Mouse (Mus musculus): ENCODE measurements at regions not wholly inside any gene's neighbourhood (a gene's known extent, or its start where the extent isn't known, plus 50 kb on each side); places are given as distances from the start of the nearest gene placed in this dataset.

DNA sequence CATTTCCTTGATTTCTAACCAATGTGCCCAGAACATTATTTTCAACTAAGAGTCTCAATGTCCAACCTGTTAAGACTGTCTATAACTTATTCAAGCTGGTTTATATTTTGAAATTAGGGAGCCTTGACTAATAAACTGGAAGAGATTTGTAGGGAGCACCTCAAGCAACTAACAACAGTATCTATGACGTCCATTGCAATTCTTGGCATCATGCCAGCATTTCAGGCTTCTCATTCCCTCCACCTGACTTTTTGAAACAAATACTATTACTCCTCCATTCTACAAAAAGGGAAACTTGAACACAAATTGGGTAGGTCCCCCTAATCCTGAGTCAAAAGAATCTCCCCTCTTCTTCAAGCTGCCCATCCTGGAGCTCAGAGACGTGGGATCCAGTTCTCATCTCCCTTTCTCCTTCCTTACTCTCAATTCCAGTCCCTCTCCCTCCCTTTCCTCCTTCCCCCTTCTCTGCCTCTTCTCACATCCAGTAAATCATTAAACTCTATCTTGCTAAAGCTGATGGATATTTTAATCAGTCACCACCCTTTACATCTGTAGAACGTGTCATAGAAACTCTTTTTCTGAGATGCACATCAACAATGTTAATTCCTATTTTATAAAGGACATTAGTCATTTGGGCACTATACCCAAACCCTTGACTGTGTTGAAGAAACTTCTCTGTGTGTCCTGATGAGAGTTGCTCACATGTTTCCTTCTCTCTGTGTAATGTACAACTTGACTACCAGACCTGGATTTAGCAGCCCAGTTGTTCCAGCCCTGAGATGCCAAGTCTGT is 50.4 kb upstream of the Nampt start:
- Histone ChIP-seq H3K27me3 (replicated peaks) (peaks cover 39% of the 10 kb centered on the region; the same call in 1 of the 2 replicates), H3K9ac (no peak overlapping the region), H3K27ac (ENCODE audit: poor library complexity, severe bottlenecking) (no peak overlapping the region), H3K9me3 (replicated peaks) (no peaks in the 10 kb centered on the region), H3K4me2 (no peak overlapping the region), H3K4me3 (no peak overlapping the region), H3K36me3 (no peaks in the 10 kb centered on the region), H3K4me1 (replicated peaks) (no peaks in the 10 kb centered on the region)
- WGBS, result 61% methylated on average over 3 of the region's 3 CpGs
- ATAC-seq (ENCODE audit: insufficient number of reproducible peaks, low FRiP score), result no peak

Data from heart, embryonic 12.5 days (tissue).